Mouse (Mus musculus): ENCODE data around the gene Tmem132d. TPM values are rescaled to one million over a fixed set of nuclear protein-coding genes. Genes with fewer than 3 reads are reported as not detected.
"Not testable (repeated sequence)": the region's sequence is repeated elsewhere in the genome, so short reads cannot be mapped to it uniquely, and the experiment has no call there.

Tmem132d gene
- polyA plus RNA-seq, 1 experiment from 2014 or later, result not detected

DNA sequence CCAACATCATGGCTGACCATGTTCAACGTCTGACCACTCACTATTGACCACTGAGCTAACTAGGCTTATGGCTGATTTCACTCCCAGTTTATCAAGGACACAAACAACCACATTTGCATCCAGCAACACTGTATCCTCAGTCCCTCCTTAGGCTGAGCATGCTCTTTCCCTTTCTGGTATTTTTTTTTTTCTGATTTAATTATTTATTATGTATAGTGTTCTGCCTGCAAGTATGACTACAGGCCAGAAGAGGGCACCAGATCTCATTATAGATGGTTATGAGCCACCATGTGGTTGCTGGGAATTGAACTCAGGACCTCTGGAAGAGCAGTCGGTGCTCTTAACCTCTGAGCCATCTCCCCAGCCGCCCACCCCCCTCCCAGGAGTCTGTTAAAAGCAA lies 683.3 kb downstream of the Tmem132d start:
- H3K36me3 ChIP-seq (ENCODE audit: inconsistent target); H3K27ac ChIP-seq; H3K4me3 ChIP-seq (ENCODE audit: inconsistent target); H3K79me2 ChIP-seq (ENCODE audit: inconsistent target): not testable (repeated sequence)
- WGBS (ENCODE audit: missing documents), result 75% methylated on average over 1 of the region's 3 CpGs

DNA sequence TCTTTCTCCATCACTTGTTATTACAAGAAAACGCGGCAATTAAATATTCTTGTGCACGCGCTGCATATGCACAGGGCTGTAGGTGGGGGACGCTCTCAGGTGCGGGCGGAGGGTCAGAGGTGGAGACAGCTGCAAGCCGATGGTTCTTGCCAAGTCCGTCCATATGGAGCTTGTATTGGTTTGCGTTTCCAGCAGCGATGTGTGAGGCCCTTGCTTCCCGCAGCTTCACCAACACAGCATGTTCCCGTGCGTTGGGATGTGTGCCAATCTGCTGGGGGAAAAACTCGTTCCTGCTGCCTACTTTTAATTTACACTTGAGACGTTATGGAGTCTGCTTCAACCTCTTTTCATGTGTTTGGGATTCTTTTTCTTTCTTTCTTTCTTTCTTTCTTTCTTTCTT lies 691.5 kb downstream of the Tmem132d start:
- no peak overlapping the region for H3K4me3 ChIP-seq (ENCODE audit: inconsistent target)
- no peaks in the 10 kb centered on the region for H3K79me2 ChIP-seq (ENCODE audit: inconsistent target)
- 90% methylated on average over 16 of the region's 16 CpGs for WGBS (ENCODE audit: missing documents)
- no peak overlapping the region for H3K27ac ChIP-seq
- H3K36me3 ChIP-seq (ENCODE audit: inconsistent target), result no peaks in the 10 kb centered on the region

Other genes with a start within 250 kb of the Tmem132d start
- gene Fzd10, start 167.8 kb upstream of the Tmem132d start, polyA plus RNA-seq (2018), result not detected in 3 replicates

All from macrophage (primary cell).